Mouse (Mus musculus) embryonic facial prominence, embryonic 11.5 days (tissue): Measurements from ENCODE around the gene Gm10382. TPM values are rescaled to one million over a fixed set of nuclear protein-coding genes. Genes with fewer than 3 reads are reported as not detected.

Experiments
- ATAC-seq: fragments of 200-750 bp; cut with Nextera tagmentation; replicated peaks from 2 replicates; pipeline ENCODE4 v1.8.0; 2017; ENCODE audit warnings: low read depth; ENCODE audit not compliant: insufficient number of reproducible peaks, low FRiP score, low TSS enrichment
- DNase-seq: peaks from one replicate; pipeline ENCODE4 v3.0.0-alpha.2; 2015; ENCODE audit warnings: low spot score
- H3K27ac ChIP-seq: fragments of 300-500 bp; sonication (generic); replicated peaks from 2 replicates; pipeline ENCODE4 v1.5.1; 2014; ENCODE audit warnings: mild to moderate bottlenecking, low read depth, low read length, control low read depth
- H3K27me3 ChIP-seq: fragments of 300-500 bp; sonication (generic); 2 replicates; pipeline ENCODE4 v1.6.1; 2014; ENCODE audit warnings: mild to moderate bottlenecking, low read length, moderate library complexity, mixed read lengths; ENCODE audit not compliant: control insufficient read depth, insufficient read depth
- H3K36me3 ChIP-seq: fragments of 300-500 bp; sonication (generic); replicated peaks from 2 replicates; pipeline ENCODE4 v1.6.1; 2014; ENCODE audit warnings: low read depth, mild to moderate bottlenecking, low read length, moderate library complexity, mixed read lengths; ENCODE audit not compliant: control insufficient read depth, insufficient read depth
- H3K4me1 ChIP-seq: fragments of 300-500 bp; sonication (generic); 2 replicates; pipeline ENCODE4 v1.6.1; 2014; ENCODE audit warnings: low read length, mixed read lengths; ENCODE audit not compliant: control insufficient read depth, insufficient read depth
- H3K4me2 ChIP-seq: fragments of 300-500 bp; sonication (generic); 2 replicates; pipeline ENCODE4 v1.6.1; 2014; ENCODE audit warnings: low read depth, mild to moderate bottlenecking, control low read depth, low read length, moderate library complexity
- H3K4me3 ChIP-seq: fragments of 300-500 bp; sonication (generic); 2 replicates; pipeline ENCODE4 v1.5.1; 2014; ENCODE audit warnings: low read depth, low read length, control low read depth
- H3K9ac ChIP-seq: fragments of 300-500 bp; sonication (generic); replicated peaks from 2 replicates; pipeline ENCODE4 v1.6.1; 2014; ENCODE audit warnings: mild to moderate bottlenecking, control low read depth, low read length
- H3K9me3 ChIP-seq: fragments of 300-500 bp; sonication (generic); replicated peaks from 2 replicates; pipeline ENCODE4 v1.6.1; 2016; ENCODE audit warnings: mild to moderate bottlenecking, low read length, inconsistent platforms, mixed read lengths; ENCODE audit not compliant: control insufficient read depth
- whole genome bisulfite sequencing: fragments of 180-500 bp; shearing (Covaris S2); extraction: QIAGEN DNeasy Blood & Tissue Kit; methylation state at CpG from one replicate; pipeline ENCODE4 v1.1.7; 2014; 5-methylcytosine and 5-hydroxymethylcytosine counted together
- polyA plus RNA-seq: library from polyadenylated mRNA; unstranded; fragments of >200 nt; fragmentation: Nextera tagmentation; extraction: Ambion mirVana; gene quantifications from 2 replicates; pipeline ENCODE4 v1.2.1, GENCODE M21; 2014

The Gm10382 gene
- polyA plus RNA-seq, 1 experiment from 2014 or later: not detected

DNA sequence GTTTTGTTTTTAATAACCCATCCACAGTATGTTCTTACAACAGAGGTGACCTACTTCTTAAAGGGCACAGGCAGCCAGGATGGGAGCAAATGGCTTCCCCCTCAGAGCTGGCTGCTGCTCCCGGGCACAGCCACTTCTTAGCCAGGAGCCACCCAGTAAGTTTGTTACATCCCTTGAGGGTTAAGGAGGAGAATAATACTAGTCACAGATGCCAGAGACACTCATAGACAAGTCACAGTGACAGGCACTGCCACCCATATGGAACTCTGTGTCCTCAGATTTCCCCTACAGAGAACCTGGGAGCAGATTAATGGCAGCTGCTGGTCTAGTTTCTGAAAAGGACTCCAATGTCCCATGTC is 3.5 kb downstream of the Gm10382 start:
- Histone ChIP-seq H3K9me3 (no peaks in the 10 kb centered on the region), H3K27ac (peak overlapping the region; percentile 68), H3K36me3 (no peaks in the 10 kb centered on the region), H3K4me1 (peaks cover 5% of the 10 kb centered on the region), H3K27me3 (no peaks in the 10 kb centered on the region), H3K4me3 (no peak overlapping the region), H3K4me2 (no peak overlapping the region), H3K9ac (peak overlapping the region; percentile 47)
- DNase-seq (no peak), ATAC-seq (0 out of 2 replicates have a peak, but pooled peaks have one; percentile 1)
- WGBS: 37% methylated on average over 1 of the region's 1 CpGs

DNA sequence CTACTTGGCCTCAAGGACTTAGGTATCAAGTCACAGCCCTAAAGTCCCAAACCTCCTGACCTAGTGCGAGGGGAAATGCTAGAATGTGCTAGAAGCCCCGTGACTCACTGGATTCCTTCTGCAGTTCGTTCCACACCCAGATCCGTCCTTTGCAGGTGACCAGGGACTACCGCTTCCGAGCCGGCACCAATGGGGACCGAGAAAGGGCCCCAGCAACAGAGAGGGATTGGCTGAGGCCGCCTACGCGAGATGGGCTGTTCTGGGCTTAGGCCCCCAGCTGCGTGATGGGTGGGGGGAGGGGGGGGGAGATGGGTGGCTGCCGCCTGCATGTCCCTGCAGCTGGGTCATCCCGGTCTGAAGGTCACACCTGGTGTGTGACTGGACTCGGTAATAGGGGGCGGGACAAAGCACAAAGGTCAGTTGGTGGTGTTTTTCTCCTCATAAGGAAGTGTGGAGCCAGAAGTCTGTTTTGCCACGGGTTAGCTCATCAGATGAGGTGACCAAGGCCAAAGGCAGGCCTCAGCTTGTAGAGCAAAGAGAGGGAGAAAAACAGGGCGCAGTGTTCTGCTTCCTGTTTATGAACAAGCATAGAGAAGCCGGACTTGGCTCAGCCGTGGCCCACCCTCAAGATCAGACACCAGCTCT is 4.0 kb downstream of the Gm10382 start:
- 0% methylated on average over 20 of the region's 20 CpGs for WGBS

DNA sequence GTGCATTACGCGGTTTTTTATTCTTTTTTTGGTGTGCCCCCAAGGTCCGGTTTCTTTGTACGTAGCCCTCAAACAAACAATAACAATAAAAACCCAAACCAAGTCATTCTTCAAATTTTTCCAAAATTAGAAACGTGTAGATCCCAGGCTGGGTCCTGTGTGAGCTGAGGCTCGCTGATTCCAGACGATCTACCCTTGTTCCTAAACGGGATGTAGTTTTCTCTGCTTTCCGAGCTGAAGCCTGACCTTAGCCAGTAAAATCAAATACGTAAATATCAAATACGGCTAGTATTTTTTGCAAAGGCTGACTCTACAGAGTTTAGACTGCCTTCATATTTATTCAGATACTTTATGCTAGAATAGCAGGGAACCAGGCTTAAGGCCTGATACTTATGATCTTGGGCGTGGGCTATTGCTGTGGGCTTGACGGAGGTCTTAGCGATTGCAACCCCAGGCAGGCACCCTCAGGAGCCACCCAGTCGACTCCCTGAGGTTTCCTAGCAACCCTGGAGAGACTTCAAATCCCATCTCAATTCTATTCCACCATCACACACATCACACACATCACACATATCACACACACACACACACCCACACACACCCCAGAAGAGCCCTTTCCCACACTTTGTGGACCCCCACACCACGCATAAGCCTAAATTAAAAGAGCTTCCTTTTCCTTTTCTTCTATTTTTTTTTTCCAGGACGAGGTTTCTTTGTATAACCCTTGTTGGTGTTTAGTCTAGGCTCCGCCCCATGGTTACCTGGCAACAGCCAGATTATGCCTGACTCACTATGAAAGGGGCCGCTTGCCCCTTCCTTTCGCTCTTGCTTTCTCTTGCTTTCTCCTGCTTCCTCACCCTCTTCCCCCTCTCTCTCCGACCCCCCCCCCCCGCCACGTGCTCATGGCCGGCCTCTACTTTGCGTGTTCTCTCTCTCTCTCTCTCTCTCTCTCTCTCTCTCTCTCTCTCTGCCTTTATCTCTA is 4.8 kb downstream of the Gm10382 start:
- WGBS: 15% methylated on average over 22 of the region's 25 CpGs
- no peaks in the 10 kb centered on the region for H3K36me3 ChIP-seq
- peak overlapping the region; percentile 58 for H3K9ac ChIP-seq
- peaks cover 5% of the 10 kb centered on the region for H3K4me1 ChIP-seq
- H3K27ac ChIP-seq: peak overlapping the region; percentile 97
- no peaks in the 10 kb centered on the region for H3K9me3 ChIP-seq
- H3K4me3 ChIP-seq: peak overlapping the region; percentile 18; the same call in 1 of the 2 replicates
- peak overlapping the region; percentile 39 for H3K4me2 ChIP-seq
- no peaks in the 10 kb centered on the region for H3K27me3 ChIP-seq
- ATAC-seq: peak; percentile 59; the same call in 1 of the 2 replicates
- peak; percentile 95 for DNase-seq

More for the DNA sequence above, 4.0 kb downstream of the Gm10382 start:
- Histone ChIP-seq H3K27me3 (no peaks in the 10 kb centered on the region), H3K9me3 (no peaks in the 10 kb centered on the region), H3K4me1 (peaks cover 5% of the 10 kb centered on the region), H3K4me3 (peak overlapping the region; percentile 18), H3K27ac (peak overlapping the region; percentile 97), H3K4me2 (peak overlapping the region; percentile 39), H3K9ac (peak overlapping the region; percentile 58), H3K36me3 (no peaks in the 10 kb centered on the region)
- ATAC-seq: peak; percentile 92
- peak; percentile 96 for DNase-seq

DNA sequence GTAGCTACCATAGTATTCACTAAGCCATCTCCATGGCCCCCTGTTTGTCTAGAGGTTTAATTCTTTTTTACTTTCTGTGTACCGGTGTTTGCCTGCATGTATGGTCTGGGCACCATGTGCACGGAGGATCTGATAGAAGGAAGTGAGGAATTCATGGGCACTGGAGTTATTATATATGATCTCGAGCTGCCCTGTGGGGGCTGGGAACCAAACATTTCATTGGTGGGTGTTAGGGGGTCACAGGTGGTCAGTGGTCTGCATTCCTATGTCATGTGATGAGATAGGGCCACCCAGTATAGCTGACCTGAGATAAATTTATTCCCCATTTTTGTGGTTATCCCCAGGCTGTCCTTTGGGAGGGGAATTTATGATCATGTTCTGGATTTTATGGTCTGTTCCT is 5.9 kb downstream of the Gm10382 start:
- Histone ChIP-seq H3K36me3 (no peaks in the 10 kb centered on the region), H3K4me1 (peaks cover 5% of the 10 kb centered on the region), H3K9ac (no peak overlapping the region), H3K27me3 (no peaks in the 10 kb centered on the region), H3K4me3 (no peak overlapping the region), H3K9me3 (no peaks in the 10 kb centered on the region), H3K27ac (peak overlapping the region; percentile 97; the same call in 1 of the 2 replicates), H3K4me2 (no peak overlapping the region)
- DNase-seq (no peak), ATAC-seq (no peak)
- 59% methylated on average over 3 of the region's 3 CpGs for whole genome bisulfite sequencing

DNA sequence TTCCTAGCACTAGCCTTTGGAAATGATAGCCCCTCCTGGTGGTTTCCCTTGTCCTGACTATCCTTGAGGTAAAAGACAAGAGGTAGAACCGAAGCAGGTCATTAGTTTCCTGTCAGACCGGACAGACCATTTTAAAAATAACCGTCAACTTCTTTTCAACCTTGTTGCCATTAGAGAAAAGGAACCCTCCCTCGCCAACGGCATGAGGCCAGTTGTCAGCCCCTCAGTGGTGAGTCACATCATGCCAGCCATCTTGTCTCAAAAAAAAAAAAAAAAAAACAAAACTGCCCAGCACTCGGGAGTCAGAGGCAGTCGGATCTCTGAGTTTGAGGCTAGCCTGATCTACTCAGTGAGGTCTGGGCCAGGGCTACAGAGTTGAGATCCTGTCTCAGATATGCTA is 11.8 kb downstream of the Gm10382 start:
- Histone ChIP-seq H3K36me3 (no peaks in the 10 kb centered on the region), H3K9me3 (no peaks in the 10 kb centered on the region), H3K4me1 (no peaks in the 10 kb centered on the region), H3K27me3 (no peaks in the 10 kb centered on the region), H3K27ac (no peak overlapping the region), H3K4me2 (no peak overlapping the region), H3K9ac (no peak overlapping the region), H3K4me3 (no peak overlapping the region)
- ATAC-seq (no peak), DNase-seq (no peak)
- 55% methylated on average over 7 of the region's 7 CpGs for WGBS

DNA sequence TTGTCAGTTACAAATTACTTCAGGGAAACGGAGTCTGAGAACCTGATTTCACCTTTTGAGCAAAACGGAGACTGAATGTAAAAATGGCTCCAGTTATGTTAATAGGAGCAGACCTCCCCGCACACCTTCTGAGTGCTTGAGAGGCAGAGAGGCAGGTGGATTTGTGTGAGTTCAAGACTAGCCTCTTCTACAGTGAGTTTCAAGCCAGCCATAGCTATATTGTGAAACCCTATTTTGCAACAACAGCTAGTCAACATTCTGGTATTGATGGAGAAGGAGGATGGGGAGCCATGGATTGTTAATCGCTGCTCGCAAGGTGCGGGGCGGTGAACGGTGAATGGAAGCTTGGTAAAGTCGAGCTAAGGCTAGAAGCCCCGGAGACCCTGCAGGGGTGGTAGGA is 13.4 kb downstream of the Gm10382 start:
- WGBS: 56% methylated on average over 10 of the region's 10 CpGs
- ATAC-seq: no peak
- H3K9me3 ChIP-seq: no peaks in the 10 kb centered on the region
- no peaks in the 10 kb centered on the region for H3K4me1 ChIP-seq
- no peak overlapping the region for H3K27ac ChIP-seq
- no peak overlapping the region for H3K4me2 ChIP-seq
- H3K27me3 ChIP-seq: no peaks in the 10 kb centered on the region
- no peak overlapping the region for H3K9ac ChIP-seq
- no peaks in the 10 kb centered on the region for H3K36me3 ChIP-seq
- no peak for DNase-seq
- no peak overlapping the region for H3K4me3 ChIP-seq

DNA sequence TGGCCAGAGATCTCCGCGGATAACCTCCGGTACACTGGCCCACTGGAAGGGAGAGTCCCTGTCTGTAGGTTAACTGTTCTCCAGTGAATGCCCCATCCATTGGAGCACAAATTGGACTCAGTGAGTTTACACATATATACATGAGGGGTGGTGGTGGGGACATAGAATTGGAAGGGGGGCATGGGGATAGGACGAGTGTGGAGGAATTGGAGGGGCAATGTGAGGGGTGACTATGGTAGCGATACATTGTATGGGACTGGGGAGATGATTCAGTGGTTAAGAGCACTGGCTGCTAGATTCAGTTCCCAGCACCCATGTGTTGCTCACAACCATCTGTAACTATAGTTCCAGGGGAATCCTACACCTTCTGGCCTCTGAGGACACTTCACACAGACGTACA is 13.9 kb downstream of the Gm10382 start:
- H3K4me1 ChIP-seq: no peaks in the 10 kb centered on the region
- no peak overlapping the region for H3K27ac ChIP-seq
- H3K4me3 ChIP-seq: no peak overlapping the region
- no peaks in the 10 kb centered on the region for H3K9me3 ChIP-seq
- no peak overlapping the region for H3K9ac ChIP-seq
- H3K36me3 ChIP-seq: no peaks in the 10 kb centered on the region
- ATAC-seq (no peak), DNase-seq (no peak)
- H3K27me3 ChIP-seq: no peaks in the 10 kb centered on the region
- no peak overlapping the region for H3K4me2 ChIP-seq
- WGBS: 52% methylated on average over 6 of the region's 6 CpGs
